Comparison of ENCODE assay signal across 7 mouse cellular contexts in the genomic region with DNA sequence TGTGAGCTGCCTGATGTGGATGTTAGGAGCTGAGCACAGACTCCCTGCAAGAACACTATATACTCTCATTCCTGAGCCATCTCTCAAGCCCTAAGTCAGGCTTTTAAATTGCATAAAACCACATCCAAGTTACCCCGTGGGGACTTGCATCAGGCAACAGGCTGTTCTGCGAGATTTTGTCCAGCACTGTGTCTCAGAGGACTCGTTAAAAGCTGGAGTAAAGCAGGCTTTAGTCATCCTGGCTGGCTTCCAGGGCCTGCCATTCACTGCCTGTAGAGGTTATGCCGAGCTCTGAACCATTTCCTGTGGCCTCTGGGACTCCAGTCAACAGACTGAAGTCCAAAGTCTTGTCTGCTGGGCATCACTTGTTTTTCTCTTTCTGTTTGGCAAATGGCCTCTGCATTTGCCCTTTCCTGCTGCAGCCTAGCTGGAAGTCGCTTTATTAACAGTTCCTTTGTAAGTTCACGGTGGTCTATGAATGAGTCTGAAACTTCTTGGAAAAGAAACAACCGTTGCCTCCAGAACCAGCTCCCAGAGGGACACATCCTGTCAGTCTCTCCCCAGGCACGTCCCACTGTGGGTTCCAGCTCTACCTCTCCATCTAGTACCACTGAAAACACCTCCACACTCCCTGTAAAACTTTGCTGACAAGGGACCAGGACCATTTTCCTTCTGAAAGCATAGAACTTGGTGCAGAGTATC.
DNase-seq lines count a peak whose midpoint lies in the region; ATAC-seq and TF ChIP-seq lines count a peak whose summit lies in the region.

No protein-coding gene starts in this region.

- ATAC-seq in hindbrain, postnatal 0 days = peak; percentile 91
- ATAC-seq in liver, embryonic 12.5 days = 0 out of 2 replicates have a peak, but pooled peaks have one; percentile 35
- no peak for ATAC-seq in megakaryocyte-erythroid progenitor cell, adult 5-6 weeks (replicated peaks; ENCODE audit: low FRiP score, low TSS enrichment, poor library complexity, severe bottlenecking)

- H3K4me3 ChIP-seq in hindbrain, postnatal 0 days (ENCODE audit: low read length) = no peak overlapping the region
- no peak overlapping the region for H3K4me3 ChIP-seq in liver, embryonic 12.5 days

- H3K9me3 ChIP-seq in hindbrain, postnatal 0 days (ENCODE audit: low read length) = no peaks in the 10 kb centered on the region
- H3K9me3 ChIP-seq in liver, embryonic 12.5 days (replicated peaks) = 0 out of 2 replicates have a peak, but pooled peaks cover 4% of the 10 kb centered on the region

- WGBS in hindbrain, postnatal 0 days = 28% methylated on average over 8 of the region's 8 CpGs
- WGBS in liver, embryonic 12.5 days (ENCODE audit: insufficient replicate concordance) = 43% methylated on average over 8 of the region's 8 CpGs

- no peak for TF ChIP-seq CTCF in hindbrain, postnatal 0 days (IDR thresholded peaks at IDR 0.05; ENCODE audit: low read depth)

- H3K27me3 ChIP-seq in hindbrain, postnatal 0 days (ENCODE audit: insufficient read depth, low read length) = no peaks in the 10 kb centered on the region
- H3K27me3 ChIP-seq in liver, embryonic 12.5 days (replicated peaks) = no peaks in the 10 kb centered on the region

- no peak overlapping the region for H3K4me2 ChIP-seq in hindbrain, postnatal 0 days (ENCODE audit: low read depth, low read length)
- H3K4me2 ChIP-seq in liver, embryonic 12.5 days = no peak overlapping the region

- no peak overlapping the region for H3K9ac ChIP-seq in hindbrain, postnatal 0 days (replicated peaks; ENCODE audit: low read length)
- H3K9ac ChIP-seq in liver, embryonic 12.5 days = no peak overlapping the region

- H3K36me3 ChIP-seq in hindbrain, postnatal 0 days (ENCODE audit: insufficient read depth, low read length) = no peaks in the 10 kb centered on the region
- H3K36me3 ChIP-seq in liver, embryonic 12.5 days = no peaks in the 10 kb centered on the region

- H3K4me1 ChIP-seq in hindbrain, postnatal 0 days (ENCODE audit: insufficient read depth, low read length) = no peaks in the 10 kb centered on the region
- peaks cover 11% of the 10 kb centered on the region; the same call in 1 of the 2 replicates for H3K4me1 ChIP-seq in liver, embryonic 12.5 days

- 0 out of 2 replicates have a peak overlapping the region, but pooled peaks have one; percentile 27 for H3K27ac ChIP-seq in hindbrain, postnatal 0 days
- H3K27ac ChIP-seq in liver, embryonic 12.5 days = peak overlapping the region; percentile 54

- DNase-seq in Muller cell, postnatal 12 days (ENCODE audit: inconsistent ontology term) = peak; percentile 86
- peak; percentile 91 for DNase-seq in adrenal gland, postnatal 14 days
- DNase-seq in gastrocnemius, postnatal 10 days = peak; percentile 83
- peak; percentile 82 for DNase-seq in hindbrain, postnatal 0 days (ENCODE audit: low spot score)
- DNase-seq in ovary, postnatal 36 days (ENCODE audit: low spot score) = peak; percentile 59
